Mouse (Mus musculus) yolk sac, embryonic 10.5 days (tissue): ENCODE data around the gene Stoml2.
"Not testable (repeated sequence)": the region's sequence is repeated elsewhere in the genome, so short reads cannot be mapped to it uniquely, and the experiment has no call there.

Experiments
- DNase-seq: peaks from one replicate; pipeline ENCODE4 v3.0.0-alpha.2; 2017; ENCODE audit warnings: low spot score

Stoml2 gene

GRCm38 (mm10) chr4:43004951-43005350 lies 26.6 kb downstream of the Stoml2 start:
- no peak for DNase-seq

GRCm38 (mm10) chr4:43002756-43003439 lies 28.6 kb downstream of the Stoml2 start:
- DNase-seq, result peak; percentile 48

GRCm38 (mm10) chr4:43001272-43001671 lies 30.2 kb downstream of the Stoml2 start:
- DNase-seq, result no peak

GRCm38 (mm10) chr4:43000141-43000986 lies 31.1 kb downstream of the Stoml2 start, which contains the start of gene Vcp:
Vcp (minus strand) TSS chr4:43000507.
- DNase-seq, result peak; percentile 100

DNA sequence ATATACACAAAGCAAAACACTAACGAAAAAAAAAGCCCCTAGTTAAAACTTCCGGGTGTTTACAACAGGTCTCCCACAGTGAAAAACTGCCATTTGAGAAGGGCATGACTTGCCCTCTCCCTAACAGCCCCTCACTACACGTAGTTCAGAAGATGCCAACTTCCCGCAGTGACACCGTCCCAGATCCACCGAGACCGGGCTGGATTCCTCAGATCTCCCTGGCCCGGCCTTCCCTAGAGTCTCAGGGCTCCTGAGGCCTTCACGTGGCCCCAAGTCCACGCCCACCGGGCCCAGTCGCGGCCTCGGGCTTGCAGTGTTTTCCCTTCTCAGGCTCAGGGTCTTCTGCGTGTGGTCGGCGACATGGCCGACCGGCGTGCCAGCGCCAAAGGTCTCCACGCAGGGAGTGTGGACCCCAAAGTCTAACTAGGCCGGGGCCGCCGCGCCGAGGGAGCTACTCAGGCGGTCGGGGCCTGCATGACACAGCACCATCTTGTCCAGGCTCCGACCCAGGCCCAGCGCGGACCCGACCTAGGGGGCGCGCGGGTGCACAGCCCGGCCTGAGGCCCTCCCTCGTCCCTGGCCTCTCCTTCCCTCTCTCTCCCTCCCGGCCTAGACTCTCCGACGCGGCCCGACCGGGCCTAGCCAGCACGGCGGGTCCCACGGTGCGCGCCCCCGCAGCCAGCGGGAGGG lies 31.9 kb downstream of the Stoml2 start:
- DNase-seq, result peak; percentile 91

DNA sequence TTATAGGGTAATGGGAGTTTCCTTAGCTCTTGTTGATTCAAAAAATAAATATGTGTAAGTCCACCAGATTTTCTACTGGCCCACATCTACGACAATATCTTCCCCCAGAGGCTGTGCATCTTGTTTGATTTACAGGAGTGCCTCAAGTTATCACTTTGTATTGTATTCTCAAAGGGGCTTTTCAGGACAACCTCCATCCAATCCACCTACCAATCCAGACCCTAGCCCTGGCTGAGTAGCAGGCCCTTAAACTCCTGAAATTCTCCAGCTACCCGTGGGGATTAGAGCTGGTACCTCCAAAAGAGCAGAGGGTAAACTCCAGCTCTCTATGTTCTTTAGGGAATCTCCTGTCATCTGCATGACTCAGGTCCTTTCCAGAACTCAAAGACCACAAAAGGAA lies 33.5 kb downstream of the Stoml2 start:
- no peak for DNase-seq

DNA sequence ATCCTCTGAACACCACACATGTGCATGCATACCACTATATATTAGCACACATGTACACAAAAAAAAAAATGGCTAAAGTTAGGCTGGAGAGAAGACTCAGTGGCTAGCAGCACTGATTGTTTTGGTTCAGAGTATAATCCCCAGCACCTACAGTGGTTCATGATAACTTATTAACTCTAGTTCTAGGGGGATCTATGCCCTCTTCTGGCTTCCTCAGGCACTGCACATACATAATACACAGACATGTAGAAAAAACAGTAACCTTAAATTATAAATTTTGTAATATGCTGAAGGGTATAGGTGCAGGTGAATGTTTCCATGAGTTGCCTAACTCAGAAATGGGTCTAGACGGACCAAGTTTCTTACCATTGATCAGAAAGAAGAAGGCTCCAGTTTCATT lies 43.2 kb downstream of the Stoml2 start:
- no peak for DNase-seq

- not testable (repeated sequence) for DNase-seq
These were observed 51.0 kb downstream of the Stoml2 start for GRCm38 (mm10) chr4:42980467-42980866.

DNA sequence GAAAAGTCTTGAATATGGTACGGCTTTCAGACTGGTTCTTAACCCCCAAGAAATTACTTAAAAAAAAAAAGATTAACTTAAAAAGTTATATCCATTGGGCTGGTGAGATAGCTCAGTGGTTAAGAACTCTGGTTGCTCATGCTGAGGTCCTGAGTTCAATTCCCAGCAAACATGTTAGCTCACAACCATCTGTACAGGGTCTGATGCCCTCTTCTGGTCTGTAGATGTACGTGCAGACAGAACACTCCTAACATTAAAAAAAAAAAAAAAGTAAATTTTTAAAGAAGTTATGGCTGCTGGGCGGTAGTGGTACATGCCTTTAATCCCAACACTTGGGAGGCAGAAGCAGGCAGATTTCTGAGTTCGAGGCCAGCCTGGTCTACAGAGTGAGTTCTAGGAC lies 53.4 kb downstream of the Stoml2 start:
- DNase-seq, result no peak
